In genomic region chr3:94477444-94477843, GRCm38 (mm10) we compare ENCODE assay signal across 12 mouse cellular contexts. TPM values are rescaled to one million over a fixed set of nuclear protein-coding genes. Genes with fewer than 3 reads are reported as not detected.
DNase-seq lines count a peak whose midpoint lies in the region; ATAC-seq lines count a peak whose summit lies in the region.
"Had no signal": no experiment of that assay in that cellular context is flagged by ENCODE, and none has a peak within 500 bp of the region (broad histone marks: within the 10 kb centered on the region; RNA-seq: fewer than 3 reads in every experiment).

No protein-coding gene starts in this region.

- no peak for ATAC-seq in liver, embryonic 12.5 days
- ATAC-seq in forebrain, embryonic 15.5 days (replicated peaks): peak; percentile 19
- ATAC-seq in midbrain, embryonic 11.5 days (ENCODE audit: low FRiP score): no peak
- ATAC-seq: activated CD4-positive, CD25-positive, alpha-beta regulatory T cell, adult 4 months had no signal

- no peaks in the 10 kb centered on the region for H3K9me3 ChIP-seq in liver, embryonic 12.5 days (replicated peaks)
- no peaks in the 10 kb centered on the region for H3K9me3 ChIP-seq in forebrain, embryonic 15.5 days
- no peaks in the 10 kb centered on the region for H3K9me3 ChIP-seq in midbrain, embryonic 11.5 days (ENCODE audit: control insufficient read depth, low read length)
- no peaks in the 10 kb centered on the region for H3K9me3 ChIP-seq in heart, embryonic 10.5 days

- H3K4me2 ChIP-seq in liver, embryonic 12.5 days: peak overlapping the region; percentile 40
- peak overlapping the region; percentile 86 for H3K4me2 ChIP-seq in forebrain, embryonic 15.5 days (replicated peaks)
- peak overlapping the region; percentile 59 for H3K4me2 ChIP-seq in midbrain, embryonic 11.5 days

- H3K27me3 ChIP-seq in liver, embryonic 12.5 days (replicated peaks): peaks cover 66% of the 10 kb centered on the region
- no peaks in the 10 kb centered on the region for H3K27me3 ChIP-seq in forebrain, embryonic 15.5 days
- no peaks in the 10 kb centered on the region for H3K27me3 ChIP-seq in midbrain, embryonic 11.5 days (ENCODE audit: control insufficient read depth, insufficient read depth, low read length)
- H3K27me3 ChIP-seq in heart, embryonic 10.5 days (ENCODE audit: insufficient read depth, poor library complexity, severe bottlenecking): peaks cover 40% of the 10 kb centered on the region

- DNase-seq in liver: no peak
- DNase-seq in midbrain, embryonic 11.5 days (ENCODE audit: low spot score, missing footprints): no peak
- peak; percentile 82 for DNase-seq in telencephalon, adult 2 months (ENCODE audit: low read depth, low spot score)
- DNase-seq in heart, embryonic 10.5 days (ENCODE audit: low spot score): no peak
- no peak for DNase-seq in gastrocnemius, postnatal 4 days (ENCODE audit: low spot score in 2 of 2)

- H3K9ac ChIP-seq in liver, embryonic 12.5 days: no peak overlapping the region
- peak overlapping the region; percentile 86 for H3K9ac ChIP-seq in forebrain, embryonic 15.5 days (replicated peaks)
- peak overlapping the region; percentile 53 for H3K9ac ChIP-seq in midbrain, embryonic 11.5 days (ENCODE audit: low read length)

- H3K27ac ChIP-seq in liver, embryonic 12.5 days: no peak overlapping the region
- peak overlapping the region; percentile 95 for H3K27ac ChIP-seq in forebrain, embryonic 15.5 days (replicated peaks)
- H3K27ac ChIP-seq in midbrain, embryonic 11.5 days (ENCODE audit: low read depth, low read length): peak overlapping the region; percentile 85
- no peak overlapping the region for H3K27ac ChIP-seq in heart, embryonic 10.5 days

- H3K4me1 ChIP-seq in liver, embryonic 12.5 days: peaks cover 25% of the 10 kb centered on the region
- H3K4me1 ChIP-seq in forebrain, embryonic 15.5 days: peaks cover 52% of the 10 kb centered on the region
- peaks cover 46% of the 10 kb centered on the region for H3K4me1 ChIP-seq in midbrain, embryonic 11.5 days (ENCODE audit: control insufficient read depth, insufficient read depth, low read length)
- peaks cover 59% of the 10 kb centered on the region for H3K4me1 ChIP-seq in heart, embryonic 10.5 days

- H3K4me3 ChIP-seq in liver, embryonic 12.5 days: no peak overlapping the region
- peak overlapping the region; percentile 69 for H3K4me3 ChIP-seq in forebrain, embryonic 15.5 days
- H3K4me3 ChIP-seq in midbrain, embryonic 11.5 days (ENCODE audit: low read depth, low read length): peak overlapping the region; percentile 56
- H3K4me3 ChIP-seq in heart, embryonic 10.5 days: no peak overlapping the region

- H3K36me3 ChIP-seq in liver, embryonic 12.5 days: no peaks in the 10 kb centered on the region
- H3K36me3 ChIP-seq in forebrain, embryonic 15.5 days: peaks cover 11% of the 10 kb centered on the region
- H3K36me3 ChIP-seq in midbrain, embryonic 11.5 days (ENCODE audit: control insufficient read depth, insufficient read depth, low read length): no peaks in the 10 kb centered on the region
- no peaks in the 10 kb centered on the region for H3K36me3 ChIP-seq in heart, embryonic 10.5 days

- 53% methylated on average over 4 of the region's 4 CpGs for WGBS in liver, embryonic 12.5 days (ENCODE audit: insufficient replicate concordance)
- WGBS in forebrain, embryonic 15.5 days: 13% methylated on average over 4 of the region's 4 CpGs
- 37% methylated on average over 4 of the region's 4 CpGs for WGBS in midbrain, embryonic 11.5 days
- 57% methylated on average over 4 of the region's 4 CpGs for WGBS in heart, embryonic 10.5 days

RNA-seq across cellular contexts. Expression of gene Celf3, which starts 0.7 kb away (rescaled TPM):
- polyA plus RNA-seq in liver, embryonic 12.5 days (2016; fragmentation: Nextera tagmentation; extraction: Ambion mirVana): 0.22 and 0.44 TPM in 2 replicates
- polyA plus RNA-seq in forebrain, embryonic 15.5 days (2015; fragmentation: Nextera tagmentation; extraction: Ambion mirVana): 331 and 337 TPM in 2 replicates
- 150 and 154 TPM in 2 replicates for polyA plus RNA-seq in midbrain, embryonic 11.5 days (2014; fragmentation: Nextera tagmentation; extraction: Ambion mirVana)
- polyA plus RNA-seq in heart, embryonic 10.5 days (2016; fragmentation: Nextera tagmentation; extraction: Ambion mirVana): 1.1 and 1.2 TPM in 2 replicates
- total RNA-seq in gastrocnemius, postnatal 4 days (2021): under 1 TPM in 1 of 2 experiments, not detected in 1; 0.27 TPM
- total RNA-seq: common myeloid progenitor, adult 5-6 weeks; hematopoietic stem cell, adult 5-6 weeks; liver, adult 2 months; megakaryocyte, adult 5-6 weeks had no signal
- polyA plus RNA-seq: liver, adult 2 months had no signal

RNA-seq across cellular contexts. Expression of gene Riiad1, which starts 2.7 kb away (rescaled TPM):
- not detected in 2 replicates for polyA plus RNA-seq in liver, embryonic 12.5 days (2016; fragmentation: Nextera tagmentation; extraction: Ambion mirVana)
- 14.1 and 18.0 TPM in 2 replicates for polyA plus RNA-seq in forebrain, embryonic 15.5 days (2015; fragmentation: Nextera tagmentation; extraction: Ambion mirVana)
- 15.3 TPM in 2 replicates for polyA plus RNA-seq in midbrain, embryonic 11.5 days (2014; fragmentation: Nextera tagmentation; extraction: Ambion mirVana)
- polyA plus RNA-seq in heart, embryonic 10.5 days (2016; fragmentation: Nextera tagmentation; extraction: Ambion mirVana): 5.8 and 6.6 TPM in 2 replicates
- total RNA-seq in gastrocnemius, postnatal 4 days (2021): 1 to 10 TPM; 6.1 to 8.0 TPM
- total RNA-seq: common myeloid progenitor, adult 5-6 weeks; hematopoietic stem cell, adult 5-6 weeks; liver, adult 2 months had no signal
- polyA plus RNA-seq: liver, adult 2 months had no signal

RNA-seq across cellular contexts. Expression of gene Oaz3, which starts 33.7 kb away (rescaled TPM):
- polyA plus RNA-seq in liver, embryonic 12.5 days (2016; fragmentation: Nextera tagmentation; extraction: Ambion mirVana): 0.13 and 0.31 TPM in 2 replicates
- polyA plus RNA-seq in forebrain, embryonic 15.5 days (2015; fragmentation: Nextera tagmentation; extraction: Ambion mirVana): 1.6 and 1.7 TPM in 2 replicates
- 0.12 TPM in 1 of 2 replicates, not detected in the other for polyA plus RNA-seq in midbrain, embryonic 11.5 days (2014; fragmentation: Nextera tagmentation; extraction: Ambion mirVana)
- polyA plus RNA-seq in heart, embryonic 10.5 days (2016; fragmentation: Nextera tagmentation; extraction: Ambion mirVana): 0.30 and 0.31 TPM in 2 replicates
- not detected for total RNA-seq in gastrocnemius, postnatal 4 days (2021)
- total RNA-seq: common myeloid progenitor, adult 5-6 weeks; hematopoietic stem cell, adult 5-6 weeks; megakaryocyte, adult 5-6 weeks had no signal

RNA-seq across cellular contexts. Expression of gene Mrpl9, which starts 34.3 kb away (rescaled TPM):
- 56.4 and 61.8 TPM in 2 replicates for polyA plus RNA-seq in liver, embryonic 12.5 days (2016; fragmentation: Nextera tagmentation; extraction: Ambion mirVana)
- 61.7 and 62.7 TPM in 2 replicates for polyA plus RNA-seq in forebrain, embryonic 15.5 days (2015; fragmentation: Nextera tagmentation; extraction: Ambion mirVana)
- polyA plus RNA-seq in midbrain, embryonic 11.5 days (2014; fragmentation: Nextera tagmentation; extraction: Ambion mirVana): 71.1 and 73.3 TPM in 2 replicates
- polyA plus RNA-seq in heart, embryonic 10.5 days (2016; fragmentation: Nextera tagmentation; extraction: Ambion mirVana): 64.6 and 67.1 TPM in 2 replicates
- total RNA-seq in gastrocnemius, postnatal 4 days (2021): 10 to 100 TPM; 51.7 to 53.1 TPM

Comparison
In these comparisons a context has a peak if more than half of its experiments do, and no peak if none do; other contexts are left out.
1. H3K27ac ChIP-seq: peak in forebrain, embryonic 15.5 days (single experiment) and midbrain, embryonic 11.5 days (single experiment); none in liver, embryonic 12.5 days (single experiment) and heart, embryonic 10.5 days (single experiment).
2. H3K4me3 ChIP-seq: peak in forebrain, embryonic 15.5 days (single experiment) and midbrain, embryonic 11.5 days (single experiment); none in liver, embryonic 12.5 days (single experiment) and heart, embryonic 10.5 days (single experiment).
3. RNA of gene Celf3, which starts 0.7 kb away (polyA plus RNA-seq): 331 to 337 TPM in forebrain, embryonic 15.5 days and 150 to 154 TPM in midbrain, embryonic 11.5 days; 1.1 to 1.2 TPM in heart, embryonic 10.5 days and 0.22 to 0.44 TPM in liver, embryonic 12.5 days; every median in the first group is over 10 times any median in the second.
4. Peak in every context shown above with its lines, with median percentiles within 50 percentile points of each other: H3K4me2 ChIP-seq.